Mouse (Mus musculus): ENCODE measurements around the gene Tmem240. TPM values are rescaled to one million over a fixed set of nuclear protein-coding genes. Genes with fewer than 3 reads are reported as not detected.

Gene Tmem240
- polyA plus RNA-seq, 1 experiment, result 31.1 TPM

DNA sequence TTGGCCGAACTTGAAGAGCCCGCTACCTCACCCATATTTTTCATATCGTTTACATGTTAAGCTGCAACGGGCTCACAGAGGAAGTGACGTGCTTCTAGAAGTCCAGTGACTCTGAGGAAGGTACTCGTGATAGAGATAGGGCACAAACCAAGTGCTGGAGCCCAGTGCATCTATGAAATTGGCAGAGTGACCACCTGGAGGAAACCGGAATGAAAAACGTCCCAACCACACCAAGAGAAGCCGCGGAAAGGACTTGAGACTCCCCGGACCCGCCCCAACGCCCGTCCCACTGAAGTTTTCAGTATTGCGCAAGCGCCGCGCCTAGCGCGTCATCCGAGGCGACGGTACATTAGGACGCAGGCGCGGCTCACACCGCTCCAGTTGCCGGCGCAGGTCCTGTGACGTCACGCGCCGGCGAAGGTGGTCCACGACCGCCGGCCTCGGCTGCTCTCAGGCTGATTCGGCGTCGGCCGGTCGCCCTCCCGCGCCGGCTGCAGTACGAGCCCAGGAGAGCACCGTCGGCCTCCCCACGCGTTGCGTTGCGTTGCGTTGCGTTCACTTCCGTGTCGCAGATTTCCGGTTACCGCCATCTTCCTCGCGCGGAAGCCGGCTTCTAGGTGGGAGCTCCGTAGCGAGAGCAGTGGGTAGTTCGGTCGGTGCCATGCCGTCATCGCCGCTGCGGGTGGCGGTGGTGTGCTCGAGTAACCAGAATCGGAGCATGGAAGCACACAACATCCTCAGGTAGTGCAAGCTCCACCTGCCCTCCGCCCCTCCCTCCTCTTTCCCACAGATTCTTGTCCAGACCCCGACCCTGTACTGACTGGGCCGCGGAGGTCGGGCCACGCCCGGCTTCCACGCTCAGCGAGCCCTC lies 29.6 kb upstream of the Tmem240 start, which contains the start of gene Ssu72:
Gene Ssu72 (plus strand): TSS at position 80 of the 871 bp plus-strand sequence.
- TF ChIP-seq POLR2A (IDR thresholded peaks at IDR 0.05; ENCODE audit: borderline replicate concordance, extremely low read depth, insufficient read depth, insufficient read length, poor library complexity, severe bottlenecking), result peak; percentile 82
- no peak for TF ChIP-seq CTCF (IDR thresholded peaks at IDR 0.05; ENCODE audit: borderline replicate concordance, extremely low read depth, insufficient read depth, insufficient read length)
- DNase-seq (ENCODE audit: low read depth), result peak; percentile 98

DNA sequence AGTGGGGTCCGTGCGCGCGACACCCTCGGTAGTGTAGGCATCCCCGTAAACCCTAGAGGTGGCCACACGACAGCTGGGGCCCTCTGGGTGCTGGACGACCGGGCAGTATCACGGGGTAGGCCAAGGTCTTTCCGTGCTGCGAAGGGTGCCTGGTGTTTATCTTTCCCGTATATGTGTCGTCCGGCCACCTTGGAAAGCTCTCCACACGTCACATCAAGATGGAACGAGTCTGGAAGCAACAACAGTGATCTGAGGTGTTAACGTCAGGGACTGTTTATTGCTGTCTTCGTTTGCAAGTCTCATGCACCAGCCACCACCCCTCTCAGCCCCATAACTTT lies 29.0 kb upstream of the Tmem240 start:
- no peak for TF ChIP-seq CTCF (IDR thresholded peaks at IDR 0.05; ENCODE audit: borderline replicate concordance, extremely low read depth, insufficient read depth, insufficient read length)
- no peak for TF ChIP-seq POLR2A (IDR thresholded peaks at IDR 0.05; ENCODE audit: borderline replicate concordance, extremely low read depth, insufficient read depth, insufficient read length, poor library complexity, severe bottlenecking)
- no peak for DNase-seq (ENCODE audit: low read depth)

DNA sequence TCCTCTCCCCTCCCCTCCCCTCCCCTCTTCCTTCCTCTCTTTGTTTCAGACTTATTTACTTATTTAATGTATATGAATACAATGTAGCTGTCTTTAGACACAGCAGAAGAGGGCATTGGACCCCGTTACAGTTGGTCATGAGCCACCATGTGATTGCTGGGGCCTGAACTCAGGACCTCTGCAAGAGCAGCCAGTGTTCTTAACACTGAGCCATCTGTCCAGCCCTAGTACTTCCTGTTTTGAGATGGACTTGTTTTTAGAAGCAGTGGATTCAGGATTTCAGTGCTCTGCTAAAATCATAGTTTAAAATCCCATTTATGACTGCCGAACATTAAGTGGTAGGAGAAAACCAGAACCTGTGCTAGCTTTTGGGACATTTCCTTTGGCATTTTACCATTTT lies 26.0 kb upstream of the Tmem240 start:
- no peak for DNase-seq (ENCODE audit: low read depth)
- no peak for TF ChIP-seq POLR2A (IDR thresholded peaks at IDR 0.05; ENCODE audit: borderline replicate concordance, extremely low read depth, insufficient read depth, insufficient read length, poor library complexity, severe bottlenecking)

DNA sequence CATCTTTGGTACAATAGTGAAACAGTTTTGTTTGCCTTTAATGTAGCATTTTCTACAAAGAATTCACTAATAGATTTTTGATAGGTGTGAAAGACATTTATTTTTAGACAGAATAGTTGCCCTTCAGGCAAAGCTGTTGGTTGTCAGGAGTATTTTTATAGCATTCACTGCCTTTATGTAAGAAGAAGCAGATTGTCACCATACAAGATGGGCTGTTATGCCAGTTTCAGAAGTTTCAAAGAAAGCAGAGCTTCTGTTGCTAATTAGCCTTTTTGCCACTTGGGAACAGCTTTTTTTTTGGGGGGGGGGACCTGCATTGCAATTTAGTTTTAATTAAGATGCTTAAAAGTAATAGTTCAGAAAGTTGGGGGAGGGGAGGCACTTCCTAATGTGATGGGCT lies 25.6 kb upstream of the Tmem240 start:
- no peak for DNase-seq (ENCODE audit: low read depth)
- TF ChIP-seq POLR2A (IDR thresholded peaks at IDR 0.05; ENCODE audit: borderline replicate concordance, extremely low read depth, insufficient read depth, insufficient read length, poor library complexity, severe bottlenecking) (no peak), CTCF (IDR thresholded peaks at IDR 0.05; ENCODE audit: borderline replicate concordance, extremely low read depth, insufficient read depth, insufficient read length) (no peak)

GRCm38 (mm10) chr4:155710521-155711252 lies 23.9 kb upstream of the Tmem240 start:
- DNase-seq (ENCODE audit: low read depth), result peak; percentile 20
- no peak for TF ChIP-seq POLR2A (IDR thresholded peaks at IDR 0.05; ENCODE audit: borderline replicate concordance, extremely low read depth, insufficient read depth, insufficient read length, poor library complexity, severe bottlenecking)
- TF ChIP-seq CTCF (IDR thresholded peaks at IDR 0.05; ENCODE audit: borderline replicate concordance, extremely low read depth, insufficient read depth, insufficient read length), result no peak

- peak; percentile 56; the same call in 1 of the 2 replicates for TF ChIP-seq CTCF (IDR thresholded peaks at IDR 0.05; ENCODE audit: borderline replicate concordance, extremely low read depth, insufficient read depth, insufficient read length)
- no peak for TF ChIP-seq POLR2A (IDR thresholded peaks at IDR 0.05; ENCODE audit: borderline replicate concordance, extremely low read depth, insufficient read depth, insufficient read length, poor library complexity, severe bottlenecking)
- DNase-seq (ENCODE audit: low read depth), result peak; percentile 53
Measured at GRCm38 (mm10) chr4:155721668-155722083, 12.9 kb upstream of the Tmem240 start.

DNA sequence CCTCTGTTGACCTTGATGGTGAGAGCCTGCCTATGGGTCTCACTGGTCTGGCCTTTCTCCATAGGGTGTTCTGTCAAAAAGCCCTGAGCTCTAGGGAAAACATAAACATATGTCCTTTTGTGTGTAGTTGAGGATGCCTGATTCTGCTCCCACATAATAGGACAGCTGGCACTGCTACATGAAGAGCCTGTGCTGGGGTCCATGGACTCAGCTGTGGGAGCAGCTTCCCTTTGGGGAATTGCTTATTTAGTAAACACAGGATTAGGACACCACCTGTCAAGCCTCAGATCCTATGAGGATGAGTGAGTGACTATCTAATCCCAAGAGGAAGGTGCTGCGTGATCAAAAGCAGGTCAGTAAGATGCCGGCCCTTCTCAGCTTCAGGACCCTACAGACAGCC lies 6.6 kb upstream of the Tmem240 start:
- DNase-seq (ENCODE audit: low read depth), result peak; percentile 31
- TF ChIP-seq CTCF (IDR thresholded peaks at IDR 0.05; ENCODE audit: borderline replicate concordance, extremely low read depth, insufficient read depth, insufficient read length) (no peak), POLR2A (IDR thresholded peaks at IDR 0.05; ENCODE audit: borderline replicate concordance, extremely low read depth, insufficient read depth, insufficient read length, poor library complexity, severe bottlenecking) (no peak)

DNA sequence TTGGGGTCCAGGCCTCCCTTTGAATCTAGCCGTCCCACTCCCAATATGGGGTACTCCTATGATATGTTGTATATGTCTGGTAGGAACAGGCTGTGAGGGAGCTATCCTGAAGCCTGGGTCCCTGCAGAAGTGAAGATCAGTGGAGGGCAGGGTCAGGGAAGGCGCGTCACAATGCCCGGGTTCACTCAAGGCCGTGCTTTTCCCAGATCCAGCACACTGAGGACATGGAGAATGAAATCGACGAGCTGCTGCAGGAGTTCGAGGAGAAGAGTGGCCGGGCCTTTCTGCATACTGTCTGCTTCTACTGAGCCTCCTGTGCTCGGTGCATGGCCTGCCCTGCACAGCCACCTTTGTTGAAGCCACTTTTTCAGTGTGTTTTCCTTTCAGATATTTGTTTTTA lies 1.3 kb upstream of the Tmem240 start:
- DNase-seq (ENCODE audit: low read depth), result no peak
- TF ChIP-seq CTCF (IDR thresholded peaks at IDR 0.05; ENCODE audit: borderline replicate concordance, extremely low read depth, insufficient read depth, insufficient read length), result no peak
- TF ChIP-seq POLR2A (IDR thresholded peaks at IDR 0.05; ENCODE audit: borderline replicate concordance, extremely low read depth, insufficient read depth, insufficient read length, poor library complexity, severe bottlenecking), result no peak

DNA sequence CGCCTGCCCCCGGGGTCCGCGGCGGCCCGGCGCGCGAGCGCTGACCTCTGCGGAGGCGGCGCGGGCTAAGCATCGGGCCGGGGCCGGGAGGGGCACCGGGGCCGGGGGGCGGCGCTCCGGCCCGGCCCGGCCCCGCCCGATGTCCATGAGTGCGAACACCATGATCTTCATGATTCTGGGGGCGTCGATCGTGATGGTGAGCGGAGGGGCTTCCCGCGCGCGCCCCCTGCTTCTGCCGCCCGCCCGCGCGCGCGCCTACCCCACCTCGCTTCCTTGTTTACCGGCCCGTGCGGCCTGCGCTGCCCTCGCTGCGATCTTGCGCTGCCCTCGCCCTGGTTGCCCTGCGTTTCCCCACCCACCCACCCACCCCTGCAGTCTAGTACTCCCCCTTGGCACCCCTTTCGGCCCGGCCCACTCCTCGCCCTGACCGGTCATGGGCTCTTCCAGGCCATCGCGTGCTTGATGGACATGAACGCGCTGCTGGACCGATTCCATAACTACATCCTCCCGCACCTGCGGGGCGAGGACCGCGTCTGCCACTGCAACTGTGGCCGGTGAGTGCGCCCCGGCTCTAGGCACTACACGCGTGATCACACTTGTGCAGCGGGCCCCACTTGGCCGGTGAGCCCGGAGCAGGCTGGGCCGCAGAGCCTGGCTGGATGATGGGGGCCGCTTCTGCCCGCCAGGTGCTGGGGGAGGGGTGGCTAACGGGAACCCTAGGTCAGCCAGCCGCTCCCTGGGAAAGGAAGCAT lies 527 bp downstream of the Tmem240 start:
- TF ChIP-seq POLR2A (IDR thresholded peaks at IDR 0.05; ENCODE audit: borderline replicate concordance, extremely low read depth, insufficient read depth, insufficient read length, poor library complexity, severe bottlenecking), result peak; percentile 6; the same call in 1 of the 2 replicates
- no peak for TF ChIP-seq CTCF (IDR thresholded peaks at IDR 0.05; ENCODE audit: borderline replicate concordance, extremely low read depth, insufficient read depth, insufficient read length)
- DNase-seq (ENCODE audit: low read depth), result peak; percentile 71

GRCm38 (mm10) chr4:155735788-155736187 lies 1.2 kb downstream of the Tmem240 start:
- DNase-seq (ENCODE audit: low read depth), result peak; percentile 4
- no peak for TF ChIP-seq CTCF (IDR thresholded peaks at IDR 0.05; ENCODE audit: borderline replicate concordance, extremely low read depth, insufficient read depth, insufficient read length)
- no peak for TF ChIP-seq POLR2A (IDR thresholded peaks at IDR 0.05; ENCODE audit: borderline replicate concordance, extremely low read depth, insufficient read depth, insufficient read length, poor library complexity, severe bottlenecking)

DNA sequence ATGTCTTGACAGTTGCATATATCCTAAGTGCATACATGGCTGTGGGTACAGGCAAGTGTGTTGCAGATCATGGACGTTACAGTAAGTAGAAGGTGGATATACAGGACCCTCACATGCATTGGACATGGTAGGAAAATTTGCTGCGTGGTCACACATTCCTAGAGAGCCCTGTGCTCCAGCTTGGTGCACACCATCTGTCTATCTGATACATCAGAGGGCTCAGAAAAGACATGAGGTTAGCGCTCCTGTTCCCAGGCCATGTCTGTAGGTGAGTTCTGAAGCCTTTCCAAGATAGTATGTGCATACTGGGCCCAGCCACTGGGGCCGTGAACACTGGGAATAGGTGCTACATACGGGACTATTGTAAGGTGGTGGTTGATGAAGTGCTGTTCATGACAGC lies 1.8 kb downstream of the Tmem240 start:
- DNase-seq (ENCODE audit: low read depth), result no peak
- TF ChIP-seq CTCF (IDR thresholded peaks at IDR 0.05; ENCODE audit: borderline replicate concordance, extremely low read depth, insufficient read depth, insufficient read length), result no peak
- TF ChIP-seq POLR2A (IDR thresholded peaks at IDR 0.05; ENCODE audit: borderline replicate concordance, extremely low read depth, insufficient read depth, insufficient read length, poor library complexity, severe bottlenecking), result no peak

Data from brain, embryonic 14.5 days (tissue).